Mouse (Mus musculus) midbrain, embryonic 13.5 days (tissue): ENCODE measurements at regions not wholly inside any gene's neighbourhood (a gene's known extent, or its start where the extent isn't known, plus 50 kb on each side); places are given as distances from the start of the nearest gene placed in this dataset.
A peak's percentile ranks its signal among the peaks of the same experiment; 100 is the strongest.

Experiments
- ATAC-seq: fragments of 200-750 bp; cut with Nextera tagmentation; 2 replicates; pipeline ENCODE4 v1.8.0; 2017; ENCODE audit warnings: mild to moderate bottlenecking, moderate TSS enrichment, moderate library complexity
- H3K27ac ChIP-seq: fragments of 300-500 bp; sonication (generic); 2 replicates; pipeline ENCODE4 v1.5.1; 2015; ENCODE audit warnings: inconsistent platforms, mild to moderate bottlenecking, moderate library complexity
- H3K27me3 ChIP-seq: fragments of 300-500 bp; sonication (generic); 2 replicates; pipeline ENCODE4 v1.6.1; 2015; ENCODE audit warnings: mild to moderate bottlenecking, inconsistent platforms
- H3K36me3 ChIP-seq: fragments of 300-500 bp; sonication (generic); 2 replicates; pipeline ENCODE4 v1.6.1; 2015; ENCODE audit warnings: mild to moderate bottlenecking, inconsistent platforms
- H3K4me1 ChIP-seq: fragments of 300-500 bp; sonication (generic); replicated peaks from 2 replicates; pipeline ENCODE4 v1.6.1; 2015; ENCODE audit warnings: inconsistent platforms
- H3K4me2 ChIP-seq: fragments of 300-500 bp; sonication (generic); replicated peaks from 2 replicates; pipeline ENCODE4 v1.6.1; 2015; ENCODE audit warnings: moderate library complexity, mild to moderate bottlenecking, inconsistent platforms
- H3K4me3 ChIP-seq: fragments of 300-500 bp; sonication (generic); replicated peaks from 2 replicates; pipeline ENCODE4 v1.5.1; 2015; ENCODE audit warnings: mild to moderate bottlenecking, inconsistent platforms
- H3K9ac ChIP-seq: fragments of 300-500 bp; sonication (generic); replicated peaks from 2 replicates; pipeline ENCODE4 v1.6.1; 2015; ENCODE audit warnings: mild to moderate bottlenecking, inconsistent platforms
- H3K9me3 ChIP-seq: fragments of 300-500 bp; sonication (generic); 2 replicates; pipeline ENCODE4 v1.6.1; 2016; ENCODE audit warnings: mild to moderate bottlenecking, inconsistent platforms
- WGBS: fragments of 180-500 bp; shearing (Covaris S2); methylation state at CpG from one replicate; pipeline ENCODE4 v1.1.7; 2015; 5-methylcytosine and 5-hydroxymethylcytosine counted together

DNA sequence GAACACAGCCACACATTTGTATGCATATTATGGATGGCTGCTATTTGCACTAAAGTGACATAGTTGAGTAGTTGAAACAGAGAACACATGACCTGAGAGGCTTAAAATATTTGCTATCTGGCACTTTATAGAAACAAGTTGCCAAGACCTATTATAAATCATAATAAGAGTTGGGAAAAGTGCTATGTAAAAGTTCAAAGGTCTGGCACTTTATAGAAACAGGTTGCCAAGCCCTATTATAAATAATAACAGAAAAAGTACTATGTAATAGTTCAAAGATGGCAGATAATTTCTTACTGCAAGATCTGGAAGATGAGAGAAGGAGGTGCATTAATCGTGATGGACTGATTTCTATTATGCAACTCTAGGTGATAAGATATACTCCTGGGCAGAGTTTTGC lies 320.2 kb downstream of the Tfap2b start:
- no peaks in the 10 kb centered on the region for H3K9me3 ChIP-seq
- no peaks in the 10 kb centered on the region for H3K27me3 ChIP-seq
- no peaks in the 10 kb centered on the region for H3K36me3 ChIP-seq
- no peak overlapping the region for H3K4me2 ChIP-seq
- ATAC-seq, result no peak
- no peak overlapping the region for H3K9ac ChIP-seq
- no peak overlapping the region for H3K27ac ChIP-seq
- 88% methylated on average over 1 of the region's 1 CpGs for WGBS
- H3K4me1 ChIP-seq, result no peaks in the 10 kb centered on the region
- H3K4me3 ChIP-seq, result no peak overlapping the region

- Histone ChIP-seq H3K4me1 (no peaks in the 10 kb centered on the region), H3K27me3 (no peaks in the 10 kb centered on the region), H3K9ac (no peak overlapping the region), H3K4me3 (no peak overlapping the region), H3K36me3 (no peaks in the 10 kb centered on the region), H3K4me2 (no peak overlapping the region), H3K27ac (no peak overlapping the region), H3K9me3 (no peaks in the 10 kb centered on the region)
- 94% methylated on average over 1 of the region's 1 CpGs for WGBS
- ATAC-seq, result no peak
Measured at GRCm38 (mm10) chr1:19531406-19531805, 322.7 kb downstream of the Tfap2b start.

- H3K4me3 ChIP-seq, result no peak overlapping the region
- H3K27ac ChIP-seq, result no peak overlapping the region
- no peak overlapping the region for H3K9ac ChIP-seq
- H3K9me3 ChIP-seq, result no peaks in the 10 kb centered on the region
- WGBS, result 63% methylated on average over 2 of the region's 2 CpGs
- ATAC-seq, result no peak
- H3K4me1 ChIP-seq, result no peaks in the 10 kb centered on the region
- H3K36me3 ChIP-seq, result no peaks in the 10 kb centered on the region
- H3K4me2 ChIP-seq, result no peak overlapping the region
- no peaks in the 10 kb centered on the region for H3K27me3 ChIP-seq
Measured at GRCm38 (mm10) chr1:19534990-19535389, 326.3 kb downstream of the Tfap2b start.

- Histone ChIP-seq H3K36me3 (no peaks in the 10 kb centered on the region), H3K9me3 (no peaks in the 10 kb centered on the region), H3K27me3 (no peaks in the 10 kb centered on the region), H3K4me1 (no peaks in the 10 kb centered on the region), H3K4me3 (no peak overlapping the region), H3K9ac (no peak overlapping the region), H3K4me2 (no peak overlapping the region), H3K27ac (no peak overlapping the region)
- ATAC-seq, result no peak
- WGBS, result 76% methylated on average over 1 of the region's 1 CpGs
Measured at GRCm38 (mm10) chr1:19543011-19543410, 334.3 kb downstream of the Tfap2b start.

- Histone ChIP-seq H3K9ac (no peak overlapping the region), H3K36me3 (no peaks in the 10 kb centered on the region), H3K27ac (no peak overlapping the region), H3K4me3 (no peak overlapping the region), H3K4me1 (0 out of 2 replicates have a peak, but pooled peaks cover 3% of the 10 kb centered on the region), H3K4me2 (no peak overlapping the region), H3K27me3 (no peaks in the 10 kb centered on the region), H3K9me3 (no peaks in the 10 kb centered on the region)
- 0 out of 2 replicates have a peak, but pooled peaks have one; percentile 37 for ATAC-seq
- 40% methylated on average over 3 of the region's 3 CpGs for WGBS
Measured at GRCm38 (mm10) chr1:19565755-19566154, 357.0 kb downstream of the Tfap2b start.

- 34% methylated on average over 12 of the region's 12 CpGs for WGBS
- no peak overlapping the region for H3K4me3 ChIP-seq
- H3K9ac ChIP-seq, result no peak overlapping the region
- no peaks in the 10 kb centered on the region for H3K9me3 ChIP-seq
- peaks cover 7% of the 10 kb centered on the region for H3K4me1 ChIP-seq
- H3K27me3 ChIP-seq, result no peaks in the 10 kb centered on the region
- H3K27ac ChIP-seq, result peak overlapping the region; percentile 42
- H3K36me3 ChIP-seq, result no peaks in the 10 kb centered on the region
- 0 out of 2 replicates have a peak overlapping the region, but pooled peaks have one; percentile 0 for H3K4me2 ChIP-seq
- ATAC-seq, result peak; percentile 75
Measured at GRCm38 (mm10) chr1:19583071-19584034, 374.6 kb downstream of the Tfap2b start.

DNA sequence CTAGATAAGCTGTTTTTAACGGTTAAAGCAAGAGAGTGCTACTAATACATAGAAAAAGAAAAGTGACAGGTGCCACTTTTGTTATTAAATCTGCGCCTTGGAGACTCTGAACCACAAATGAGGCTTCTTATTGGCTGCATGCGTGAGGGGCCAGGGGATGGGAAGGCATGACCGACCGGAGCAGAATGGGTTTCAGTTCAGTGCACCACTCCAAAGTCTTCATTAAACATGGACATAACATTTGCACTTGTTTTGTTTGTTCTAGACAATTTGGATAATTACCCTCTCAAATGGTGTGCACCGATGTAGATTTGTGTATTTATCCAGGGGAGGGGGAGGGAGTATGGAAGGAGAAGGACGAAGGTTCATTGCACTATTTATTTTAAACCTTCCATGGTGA lies 396.8 kb downstream of the Tfap2b start:
- no peaks in the 10 kb centered on the region for H3K36me3 ChIP-seq
- WGBS, result 74% methylated on average over 7 of the region's 7 CpGs
- H3K27me3 ChIP-seq, result no peaks in the 10 kb centered on the region
- H3K9ac ChIP-seq, result no peak overlapping the region
- H3K27ac ChIP-seq, result no peak overlapping the region
- no peak overlapping the region for H3K4me3 ChIP-seq
- no peaks in the 10 kb centered on the region for H3K4me1 ChIP-seq
- ATAC-seq, result no peak
- H3K4me2 ChIP-seq, result no peak overlapping the region
- H3K9me3 ChIP-seq, result no peaks in the 10 kb centered on the region

- no peaks in the 10 kb centered on the region for H3K4me1 ChIP-seq
- no peak overlapping the region for H3K27ac ChIP-seq
- no peak overlapping the region for H3K9ac ChIP-seq
- H3K9me3 ChIP-seq, result no peaks in the 10 kb centered on the region
- H3K4me2 ChIP-seq, result no peak overlapping the region
- no peaks in the 10 kb centered on the region for H3K36me3 ChIP-seq
- ATAC-seq, result 0 out of 2 replicates have a peak, but pooled peaks have one; percentile 43
- whole genome bisulfite sequencing, result 70% methylated on average over 4 of the region's 4 CpGs
- H3K27me3 ChIP-seq, result no peaks in the 10 kb centered on the region
- no peak overlapping the region for H3K4me3 ChIP-seq
Measured at GRCm38 (mm10) chr1:19615688-19616087, 407.0 kb downstream of the Tfap2b start.

DNA sequence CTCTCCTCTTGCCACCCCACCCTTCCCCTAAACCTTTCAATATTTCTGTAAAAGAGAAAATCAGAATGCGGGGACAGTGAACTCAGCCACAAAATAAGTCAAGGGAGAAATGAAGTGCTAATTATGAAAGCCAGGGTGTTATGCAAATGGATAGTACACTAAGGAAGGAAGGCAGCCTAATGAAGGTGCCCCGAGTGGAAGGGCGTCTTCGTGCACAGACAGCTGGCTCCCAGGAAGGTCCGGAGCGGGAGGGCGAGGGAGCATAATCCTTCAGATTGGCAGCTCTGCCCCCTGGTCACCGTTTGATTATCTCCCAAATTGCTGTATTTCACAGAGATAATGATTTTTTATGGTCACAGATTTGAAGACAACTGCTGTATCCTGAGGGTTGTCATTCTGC lies 430.4 kb downstream of the Tfap2b start:
- Histone ChIP-seq H3K9me3 (no peaks in the 10 kb centered on the region), H3K27ac (no peak overlapping the region), H3K4me1 (no peaks in the 10 kb centered on the region), H3K9ac (no peak overlapping the region), H3K27me3 (no peaks in the 10 kb centered on the region), H3K4me2 (no peak overlapping the region), H3K36me3 (no peaks in the 10 kb centered on the region), H3K4me3 (no peak overlapping the region)
- WGBS, result 64% methylated on average over 8 of the region's 8 CpGs
- peak; percentile 50 for ATAC-seq

GRCm38 (mm10) chr1:19647713-19648589 lies 439.2 kb downstream of the Tfap2b start:
- H3K36me3 ChIP-seq, result no peaks in the 10 kb centered on the region
- ATAC-seq, result no peak
- no peak overlapping the region for H3K9ac ChIP-seq
- no peak overlapping the region for H3K4me3 ChIP-seq
- 85% methylated on average over 2 of the region's 2 CpGs for WGBS
- H3K4me1 ChIP-seq, result no peaks in the 10 kb centered on the region
- no peaks in the 10 kb centered on the region for H3K9me3 ChIP-seq
- H3K27me3 ChIP-seq, result no peaks in the 10 kb centered on the region
- no peak overlapping the region for H3K27ac ChIP-seq
- H3K4me2 ChIP-seq, result no peak overlapping the region

DNA sequence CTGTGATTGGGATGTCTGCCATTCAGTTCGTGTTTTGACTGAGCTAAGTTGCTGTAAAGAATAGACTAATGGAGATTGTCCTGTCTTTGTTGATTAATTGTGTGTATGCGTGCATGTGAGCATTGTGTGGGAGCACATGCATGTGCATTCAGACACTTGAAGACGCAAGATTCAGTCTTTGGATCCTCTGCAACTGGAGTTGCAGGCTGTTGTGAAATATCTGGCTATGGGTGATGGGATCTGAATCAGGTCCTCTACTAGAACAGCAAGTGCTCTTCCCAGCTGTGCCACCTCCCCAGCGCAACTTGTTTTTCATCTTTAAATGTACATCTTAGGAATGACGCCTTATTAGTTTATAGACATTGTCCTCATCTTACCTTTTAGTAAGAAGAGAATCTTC lies 453.4 kb downstream of the Tfap2b start:
- H3K4me2 ChIP-seq, result no peak overlapping the region
- no peak for ATAC-seq
- no peaks in the 10 kb centered on the region for H3K27me3 ChIP-seq
- WGBS, result 95% methylated on average over 5 of the region's 5 CpGs
- no peaks in the 10 kb centered on the region for H3K36me3 ChIP-seq
- no peaks in the 10 kb centered on the region for H3K9me3 ChIP-seq
- no peaks in the 10 kb centered on the region for H3K4me1 ChIP-seq
- H3K9ac ChIP-seq, result no peak overlapping the region
- H3K27ac ChIP-seq, result no peak overlapping the region
- no peak overlapping the region for H3K4me3 ChIP-seq

- Histone ChIP-seq H3K27ac (no peak overlapping the region), H3K9ac (no peak overlapping the region), H3K4me1 (no peaks in the 10 kb centered on the region), H3K27me3 (no peaks in the 10 kb centered on the region), H3K9me3 (no peaks in the 10 kb centered on the region), H3K36me3 (no peaks in the 10 kb centered on the region), H3K4me3 (no peak overlapping the region), H3K4me2 (no peak overlapping the region)
- ATAC-seq, result no peak
- WGBS, result 91% methylated on average over 2 of the region's 2 CpGs
Measured at GRCm38 (mm10) chr1:19662779-19663178, 454.1 kb downstream of the Tfap2b start.
